Comparison of ENCODE assay signal across 13 mouse cellular contexts in genomic region chr8:82498496-82498895, GRCm38 (mm10).
DNase-seq lines count a peak whose midpoint lies in the region.
"Had no signal": no experiment of that assay in that cellular context is flagged by ENCODE, and none has a peak within 500 bp of the region (broad histone marks: within the 10 kb centered on the region; RNA-seq: fewer than 3 reads in every experiment).

No protein-coding gene starts in this region.

- intact Hi-C loops in heart, postnatal 10 days (cut with DNase I) = no loop called here
- intact Hi-C loops in left cerebral cortex, postnatal 10 days (cut with DNase I) = no loop called here

- peak; percentile 3 for DNase-seq in cerebellum, adult 9-10 months
- no peak for DNase-seq in cerebellum, adult 8-10 months
- DNase-seq in heart, postnatal 10 days = peak; percentile 8 to 10
- no peak for DNase-seq in heart, postnatal 4 days
- DNase-seq in adrenal gland, postnatal 10 days = peak; percentile 41
- peak; percentile 11 for DNase-seq in brain, adult 2 months (ENCODE audit: low read depth, low spot score)
- DNase-seq in left cerebral cortex, postnatal 10 days (ENCODE audit: extremely low spot score in 1 of 2, low spot score in 2 of 2) = no peak
- DNase-seq in layer of hippocampus, postnatal 10 days (ENCODE audit: low spot score in 2 of 2) = no peak
- DNase-seq: cerebellum, postnatal 36 days; forebrain, postnatal 0 days; gastrocnemius, adult 2 months; gastrocnemius, postnatal 25 days; heart, postnatal 36 days had no signal

Comparison
In these comparisons a context has a peak if more than half of its experiments do, and no peak if none do; other contexts are left out.
1. DNase-seq: peak in cerebellum, adult 9-10 months (single experiment), heart, postnatal 10 days (2 of 2), adrenal gland, postnatal 10 days (single experiment) and brain, adult 2 months (single experiment); none in cerebellum, adult 8-10 months (single experiment), heart, postnatal 4 days (single experiment), left cerebral cortex, postnatal 10 days (0 of 2) and layer of hippocampus, postnatal 10 days (0 of 2).